Mouse (Mus musculus): ENCODE data around the gene Shroom3.

- TF ChIP-seq MYB (IDR thresholded peaks at IDR 0.05; ENCODE audit: low read depth, low read length) (no peak), CTCF (IDR thresholded peaks at IDR 0.05 in 2 of 3, conservative IDR thresholded peaks at IDR 0.05 in 1 of 3; ENCODE audit: control insufficient read depth in 1 of 3, insufficient read depth in 1 of 3, low read depth in 2 of 3, low read length in 3 of 3, poor library complexity in 1 of 3, severe bottlenecking in 1 of 3) (no peak), MEF2A (IDR thresholded peaks at IDR 0.05; ENCODE audit: extremely low read depth, insufficient replicate concordance, low read depth, low read length, poor library complexity, severe bottlenecking) (no peak), E2F4 (IDR thresholded peaks at IDR 0.05; ENCODE audit: borderline replicate concordance, low read depth, low read length) (no peak), MXI1 (IDR thresholded peaks at IDR 0.05; ENCODE audit: low read depth, low read length) (no peak), POLR2A (IDR thresholded peaks at IDR 0.05; ENCODE audit: control insufficient read depth in 1 of 2, insufficient read depth in 1 of 2, low read depth in 1 of 2, low read length in 2 of 2, poor library complexity in 1 of 2) (no peak), HCFC1 (IDR thresholded peaks at IDR 0.05; ENCODE audit: low read depth, low read length) (no peak), POLR2AphosphoS2 (IDR thresholded peaks at IDR 0.05; ENCODE audit: low read length) (no peak), KAT2A (conservative IDR thresholded peaks at IDR 0.05; ENCODE audit: low read depth, low read length) (no peak), ZC3H11A (IDR thresholded peaks at IDR 0.05; ENCODE audit: low read depth, low read length) (no peak), TAL1 (IDR thresholded peaks at IDR 0.05; ENCODE audit: low read length) (no peak)
These were observed 315.3 kb downstream of the Shroom3 start for GRCm38 (mm10) chr5:92998494-92999016.
